Mouse (Mus musculus) frontal cortex, adult (tissue): ENCODE results near the gene Sclt1.

ENCODE experiments used
- ATAC-seq: cut with Nextera tagmentation; 2 replicates; pipeline ENCODE4 v1.9.2; 2017; ENCODE audit warnings: mild to moderate bottlenecking, moderate library complexity, mixed read lengths; ENCODE audit not compliant: low TSS enrichment

Gene Sclt1

GRCm38 (mm10) chr3:41606330-41606664 is 136.0 kb downstream of the Sclt1 start:
- no peak for ATAC-seq

GRCm38 (mm10) chr3:41605601-41606329 is 136.5 kb downstream of the Sclt1 start:
- ATAC-seq, result no peak

GRCm38 (mm10) chr3:41604629-41605321 is 137.5 kb downstream of the Sclt1 start:
- ATAC-seq, result no peak

DNA sequence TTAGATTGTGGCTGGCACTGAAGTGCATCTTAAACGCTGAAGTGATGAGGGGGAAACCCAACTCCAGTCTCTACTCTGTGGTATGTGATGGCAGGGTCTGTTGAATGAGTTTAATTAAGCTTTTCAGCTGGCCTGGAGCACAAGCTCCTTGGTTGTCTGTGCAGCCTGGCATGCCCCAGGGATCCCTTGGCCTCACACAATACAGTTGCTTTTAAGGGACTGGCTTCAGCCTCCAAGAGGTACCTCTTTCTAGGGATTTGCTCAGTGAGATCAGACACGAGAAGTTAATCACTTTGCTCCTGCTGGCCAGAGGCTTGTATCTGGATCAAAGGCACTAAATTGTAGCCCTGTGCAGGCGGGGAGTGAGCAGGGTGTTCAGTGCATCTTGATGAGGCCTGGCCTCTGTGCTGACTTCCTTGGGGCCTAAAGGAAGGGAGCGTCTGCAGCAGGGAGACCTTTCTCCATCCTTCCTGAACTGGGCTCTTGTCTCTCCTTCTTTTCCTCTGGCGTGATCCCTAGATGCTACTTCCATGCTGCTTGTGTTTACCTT is 138.8 kb downstream of the Sclt1 start:
- peak; percentile 8; the same call in 1 of the 2 replicates for ATAC-seq

GRCm38 (mm10) chr3:41602933-41603332 is 139.4 kb downstream of the Sclt1 start:
- no peak for ATAC-seq

DNA sequence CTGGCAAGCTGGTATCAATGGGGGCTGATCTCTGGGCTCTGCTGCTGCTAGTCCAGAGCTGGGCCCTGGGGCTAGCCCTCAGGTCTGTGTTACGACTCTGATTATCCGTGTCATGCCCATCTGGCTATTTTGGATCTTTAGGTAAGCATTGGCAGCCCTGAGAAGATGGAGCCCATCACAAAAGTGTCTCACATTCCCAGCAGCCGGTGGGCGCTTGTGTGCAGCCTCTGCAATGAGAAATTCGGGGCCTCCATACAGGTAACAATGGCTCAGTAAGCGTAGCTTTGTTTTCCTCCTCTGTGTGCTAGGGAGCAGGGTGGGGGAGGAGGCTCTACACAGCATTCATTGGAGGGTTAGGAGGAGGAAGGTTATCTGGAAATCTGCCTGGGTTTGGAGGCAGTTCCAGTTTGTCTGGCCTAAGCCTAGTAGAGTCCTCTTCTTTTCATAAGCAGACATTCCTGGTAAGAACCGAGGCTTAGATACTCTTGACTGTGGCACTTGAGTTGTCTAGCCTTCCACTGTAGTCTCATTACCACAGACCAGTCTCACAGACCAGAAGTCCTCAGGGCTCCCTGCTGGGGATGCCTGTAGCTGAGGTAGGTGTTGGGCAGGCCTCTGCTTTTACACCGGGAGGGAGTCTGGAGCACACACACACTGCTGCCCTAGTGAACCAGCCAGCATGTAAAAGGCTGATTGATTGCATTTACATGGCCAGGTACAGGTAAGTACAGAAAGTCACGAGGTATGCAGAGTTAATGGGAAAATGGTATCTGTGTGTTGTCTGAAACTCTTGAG is 140.9 kb downstream of the Sclt1 start:
- ATAC-seq, result no peak

DNA sequence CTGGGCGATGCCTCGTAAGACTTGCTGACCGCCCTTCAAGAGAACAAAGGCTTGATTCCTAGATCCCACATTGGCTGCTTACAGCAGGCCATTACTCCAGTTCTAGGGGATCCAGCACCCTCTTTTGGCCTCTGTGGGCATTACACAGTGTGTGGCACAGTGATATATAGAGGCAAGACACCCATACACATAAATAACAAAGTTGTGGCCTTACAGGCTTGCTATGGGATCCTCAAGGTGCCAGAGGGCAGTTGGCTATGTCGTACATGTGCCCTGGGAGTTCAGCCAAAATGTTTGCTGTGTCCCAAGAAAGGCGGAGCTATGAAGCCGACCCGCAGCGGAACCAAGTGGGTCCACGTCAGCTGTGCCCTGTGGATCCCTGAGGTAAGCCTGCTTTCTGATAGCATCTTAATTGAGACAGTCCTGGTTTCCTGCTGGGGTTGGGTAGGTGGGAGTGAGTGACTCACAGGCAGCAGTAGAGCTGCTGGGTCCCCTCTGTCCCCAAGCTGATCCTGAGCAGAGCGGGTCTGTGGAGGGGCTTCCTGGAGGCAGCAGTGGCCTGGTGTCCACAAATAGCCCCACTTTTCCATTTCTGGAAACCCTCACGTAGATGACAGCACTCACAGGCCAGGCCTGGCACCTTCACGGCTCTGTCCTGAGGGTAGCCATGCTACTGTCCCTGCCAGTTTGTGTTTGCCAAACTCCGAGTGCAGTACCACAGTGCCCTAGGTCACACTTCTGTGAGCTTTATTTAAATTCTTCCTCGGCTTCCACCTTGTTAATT is 142.3 kb downstream of the Sclt1 start:
- ATAC-seq, result peak; percentile 48

- ATAC-seq, result no peak
These were observed 143.1 kb downstream of the Sclt1 start for GRCm38 (mm10) chr3:41599226-41599625.

DNA sequence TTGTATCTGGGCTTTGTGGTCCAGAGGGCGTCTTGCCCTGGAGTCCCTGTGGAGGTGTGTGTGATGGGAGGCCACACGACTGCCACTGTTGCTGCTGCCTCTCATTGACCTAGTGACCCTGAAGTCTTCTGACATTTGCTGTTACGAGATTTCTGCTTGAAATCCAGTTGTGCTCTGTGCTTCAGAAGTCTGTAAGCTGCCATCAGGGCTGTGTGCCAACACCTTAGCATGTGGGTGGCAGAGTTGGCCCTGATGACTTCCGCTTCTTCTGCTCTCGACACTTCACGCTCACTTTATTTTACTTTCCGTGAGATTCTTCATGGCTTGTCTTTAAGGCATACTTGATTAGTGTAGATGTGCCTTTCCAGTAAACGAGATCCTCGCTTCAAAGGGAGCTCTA is 143.9 kb downstream of the Sclt1 start:
- ATAC-seq, result peak; percentile 25; the same call in 1 of the 2 replicates

- no peak for ATAC-seq
These were observed 145.3 kb downstream of the Sclt1 start for GRCm38 (mm10) chr3:41597036-41597435.

DNA sequence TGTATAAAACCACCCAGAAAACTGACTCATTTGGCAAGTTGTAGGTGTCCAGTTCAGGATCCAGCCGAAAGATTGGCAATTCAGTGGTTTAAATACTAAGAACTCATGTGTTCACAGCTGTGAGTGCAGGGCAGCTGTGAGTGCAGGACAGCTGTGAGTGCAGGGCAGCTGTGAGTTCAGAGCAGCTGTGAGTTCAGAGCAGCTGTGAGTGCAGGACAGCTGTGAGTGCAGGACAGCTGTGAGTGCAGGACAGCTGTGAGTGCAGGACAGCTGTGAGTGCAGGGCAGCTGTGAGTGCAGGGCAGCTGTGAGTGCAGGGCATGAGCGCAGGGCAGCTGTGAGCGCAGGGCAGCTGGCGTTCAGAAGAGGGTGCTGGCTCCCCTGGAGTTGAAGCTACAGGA is 147.3 kb downstream of the Sclt1 start:
- ATAC-seq, result no peak

DNA sequence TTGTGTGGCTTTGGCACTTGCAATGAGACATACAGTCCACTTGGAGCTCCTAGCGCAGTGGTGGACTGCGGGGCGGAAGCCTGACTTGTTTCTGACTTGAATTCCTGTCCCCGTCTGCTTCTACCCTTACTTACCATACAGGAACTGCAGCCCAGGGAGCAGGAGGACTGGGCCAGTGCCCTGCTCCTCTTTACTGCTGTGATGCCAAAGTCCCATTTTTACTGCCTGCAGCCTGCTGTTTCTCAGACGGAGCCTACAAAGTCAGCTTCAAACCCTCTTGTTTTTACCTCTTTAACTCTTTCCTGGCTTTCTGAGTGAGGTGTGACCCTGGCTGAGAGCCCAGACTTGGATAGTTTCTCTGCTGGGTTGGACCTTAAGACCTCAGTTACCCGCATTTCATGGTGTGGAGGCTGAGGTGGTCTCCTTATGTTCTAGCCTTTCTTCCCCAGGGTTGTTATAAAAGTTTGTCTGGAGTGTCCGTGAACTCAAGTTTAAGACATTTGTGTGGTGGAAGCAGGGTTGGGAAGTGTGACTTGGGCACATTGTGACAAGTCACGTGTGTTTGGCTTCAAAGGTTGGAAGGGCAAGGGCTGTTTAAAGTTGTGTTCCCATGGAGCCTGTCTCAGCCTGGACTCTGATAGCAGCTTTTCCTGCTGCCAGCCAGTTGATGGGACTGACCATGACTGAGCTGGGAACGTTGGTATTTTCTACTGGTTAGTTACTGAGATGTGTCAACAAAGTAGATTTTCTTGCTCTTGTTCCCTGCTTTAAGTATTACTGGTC is 148.0 kb downstream of the Sclt1 start:
- ATAC-seq, result no peak

DNA sequence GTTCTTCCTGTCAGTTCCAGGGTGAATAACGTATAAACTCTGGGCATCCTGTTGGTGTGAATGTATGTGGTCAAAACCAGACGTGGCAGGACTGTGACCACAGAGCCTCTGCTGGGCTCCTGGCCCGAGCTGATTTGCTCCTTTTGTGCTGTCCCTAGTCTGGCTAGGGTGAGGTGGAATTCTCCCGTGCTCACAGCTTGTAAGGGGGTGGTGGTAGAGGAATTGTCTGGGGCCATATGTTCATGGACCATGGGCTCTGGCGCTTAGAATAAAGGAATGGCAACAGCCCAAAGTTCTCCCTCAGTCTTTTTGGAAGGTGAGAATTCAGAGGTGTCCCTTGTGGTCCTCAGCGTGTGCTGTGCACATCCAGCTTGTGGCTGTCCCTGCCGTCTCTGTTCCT is 149.5 kb downstream of the Sclt1 start:
- peak; percentile 62 for ATAC-seq

DNA sequence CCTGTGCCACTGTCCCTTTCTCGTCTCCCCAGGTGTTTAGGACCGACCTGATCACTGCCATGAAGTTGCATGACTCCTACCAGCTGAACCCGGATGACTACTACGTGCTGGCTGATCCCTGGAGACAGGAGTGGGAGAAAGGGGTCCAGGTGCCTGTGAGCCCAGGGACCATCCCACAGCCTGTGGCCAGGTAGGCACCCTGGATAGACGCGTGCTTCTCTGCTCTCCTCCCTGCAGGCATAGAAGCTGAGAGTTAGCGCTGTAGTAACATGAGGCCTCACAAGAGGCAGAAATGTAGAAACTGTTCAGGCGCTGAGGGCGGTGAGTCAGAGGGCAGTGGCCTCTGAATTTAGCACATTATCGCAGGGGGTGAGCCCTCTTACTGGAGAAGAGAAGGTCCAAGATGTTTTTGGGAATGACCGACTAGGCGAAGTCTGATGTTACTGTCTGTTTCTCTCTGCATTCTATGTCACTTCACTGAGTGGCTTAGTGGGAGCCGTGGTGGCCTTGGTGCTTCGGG is 150.6 kb downstream of the Sclt1 start:
- ATAC-seq, result no peak

- peak; percentile 20 for ATAC-seq
These were observed 151.4 kb downstream of the Sclt1 start for GRCm38 (mm10) chr3:41590695-41591559.

DNA sequence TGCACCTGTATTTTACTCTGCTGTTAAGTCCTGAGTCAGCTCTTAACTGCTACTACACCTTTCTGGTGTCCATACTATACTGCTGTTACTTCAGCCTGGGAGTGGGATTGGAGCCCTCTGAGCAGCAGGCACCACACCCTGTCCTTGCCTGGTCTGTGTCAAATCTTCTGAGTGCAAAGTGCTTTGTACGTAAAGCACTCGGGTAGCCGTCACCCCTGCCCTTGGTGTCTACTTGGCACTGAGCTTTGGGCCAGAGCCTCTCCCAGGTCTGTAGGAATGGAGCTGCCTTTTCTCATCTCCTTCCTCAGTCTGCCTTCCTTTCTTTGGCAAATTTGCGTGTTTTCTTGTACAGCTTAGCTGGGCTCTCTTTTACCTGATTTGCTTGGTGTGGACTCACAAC is 152.3 kb downstream of the Sclt1 start:
- no peak for ATAC-seq

GRCm38 (mm10) chr3:41589246-41589914 is 152.9 kb downstream of the Sclt1 start:
- ATAC-seq, result no peak

- no peak for ATAC-seq
These were observed 153.8 kb downstream of the Sclt1 start for GRCm38 (mm10) chr3:41588495-41588894.

GRCm38 (mm10) chr3:41587588-41587987 is 154.7 kb downstream of the Sclt1 start:
- no peak for ATAC-seq
